Mouse (Mus musculus) heart, postnatal 4 days (tissue): Measurements from ENCODE around the gene Rbm45. TPM values are rescaled to one million over a fixed set of nuclear protein-coding genes. Genes with fewer than 3 reads are reported as not detected.

Experiments used
- DNase-seq: peaks from one replicate; pipeline ENCODE4 v3.0.0; 2021
- total RNA-seq, 2 experiments: library from RNA; stranded (reverse); gene quantifications; 2 replicates each; pipeline ENCODE4 v1.2.3; 2021

Rbm45 gene
- total RNA-seq, 2 experiments from 2014 or later: 35.9 to 36.0 TPM

GRCm38 (mm10) chr2:76386531-76386930 is 16.7 kb downstream of the Rbm45 start:
- DNase-seq: no peak

GRCm38 (mm10) chr2:76400178-76400577 is 30.4 kb downstream of the Rbm45 start:
- no peak for DNase-seq

GRCm38 (mm10) chr2:76405596-76406150 is 35.9 kb downstream of the Rbm45 start:
- no peak for DNase-seq

- DNase-seq: peak; percentile 73
Measured at GRCm38 (mm10) chr2:76406151-76406936, 36.6 kb downstream of the Rbm45 start, which contains the start of gene Osbpl6. Gene Osbpl6 (plus strand): TSS chr2:76406508.

GRCm38 (mm10) chr2:76406937-76407441 is 37.2 kb downstream of the Rbm45 start:
- DNase-seq: peak; percentile 61

- DNase-seq: no peak
Measured at GRCm38 (mm10) chr2:76409526-76409925, 39.7 kb downstream of the Rbm45 start.

GRCm38 (mm10) chr2:76409986-76410385 is 40.2 kb downstream of the Rbm45 start:
- DNase-seq: no peak

GRCm38 (mm10) chr2:76412924-76413323 is 43.1 kb downstream of the Rbm45 start:
- no peak for DNase-seq

- no peak for DNase-seq
Measured at GRCm38 (mm10) chr2:76417446-76418141, 47.8 kb downstream of the Rbm45 start.

- DNase-seq: no peak
Measured at GRCm38 (mm10) chr2:76418142-76418518, 48.3 kb downstream of the Rbm45 start.

- no peak for DNase-seq
Measured at GRCm38 (mm10) chr2:76421411-76421924, 51.7 kb downstream of the Rbm45 start.

- DNase-seq: no peak
Measured at GRCm38 (mm10) chr2:76426816-76427215, 57.0 kb downstream of the Rbm45 start.

GRCm38 (mm10) chr2:76429318-76429717 is 59.5 kb downstream of the Rbm45 start:
- DNase-seq: no peak

GRCm38 (mm10) chr2:76429855-76430254 is 60.1 kb downstream of the Rbm45 start:
- no peak for DNase-seq

GRCm38 (mm10) chr2:76430539-76430938 is 60.8 kb downstream of the Rbm45 start:
- no peak for DNase-seq

Other genes with a start within 250 kb of the Rbm45 start
- gene Pde11a, start 31.2 kb upstream of the Rbm45 start, total RNA-seq: under 1 TPM; 0.14 to 0.43 TPM
- under 1 TPM in 1 of 2 experiments, not detected in 1; 0.88 TPM for gene Cyct, start 9.5 kb upstream of the Rbm45 start, total RNA-seq
- gene Osbpl6, start 36.5 kb downstream of the Rbm45 start, total RNA-seq: 1 to 10 TPM; 4.7 to 5.0 TPM